Comparison of ENCODE assay signal across 8 mouse cellular contexts in genomic region chr8:104028626-104029025, GRCm38 (mm10).
DNase-seq lines count a peak whose midpoint lies in the region; ATAC-seq and TF ChIP-seq lines count a peak whose summit lies in the region.

No protein-coding gene starts in this region.

- H3K27ac ChIP-seq in embryonic facial prominence, embryonic 10.5 days (replicated peaks), result peak overlapping the region; percentile 61
- H3K27ac ChIP-seq in intestine, embryonic 16.5 days (ENCODE audit: low read length), result no peak overlapping the region
- no peak overlapping the region for H3K27ac ChIP-seq in midbrain, embryonic 11.5 days (ENCODE audit: low read depth, low read length)
- no peak overlapping the region for H3K27ac ChIP-seq in small intestine, adult 2 months (ENCODE audit: insufficient read depth, low read depth, low read length)

- peaks cover 24% of the 10 kb centered on the region for H3K4me1 ChIP-seq in embryonic facial prominence, embryonic 10.5 days
- 0 out of 2 replicates have a peak, but pooled peaks cover 2% of the 10 kb centered on the region for H3K4me1 ChIP-seq in intestine, embryonic 16.5 days (ENCODE audit: control insufficient read depth, insufficient read depth, low read length)
- H3K4me1 ChIP-seq in midbrain, embryonic 11.5 days (ENCODE audit: control insufficient read depth, insufficient read depth, low read length), result no peaks in the 10 kb centered on the region
- H3K4me1 ChIP-seq in small intestine, adult 2 months (ENCODE audit: control insufficient read depth, insufficient read depth, insufficient read length, low read length), result no peaks in the 10 kb centered on the region

- peaks cover 6% of the 10 kb centered on the region; the same call in 1 of the 2 replicates for H3K27me3 ChIP-seq in embryonic facial prominence, embryonic 10.5 days (replicated peaks; ENCODE audit: low read depth, poor library complexity, severe bottlenecking)
- no peaks in the 10 kb centered on the region for H3K27me3 ChIP-seq in intestine, embryonic 16.5 days (replicated peaks; ENCODE audit: control insufficient read depth, insufficient read depth, low read length)
- no peaks in the 10 kb centered on the region for H3K27me3 ChIP-seq in midbrain, embryonic 11.5 days (ENCODE audit: control insufficient read depth, insufficient read depth, low read length)
- H3K27me3 ChIP-seq in small intestine, adult 2 months (ENCODE audit: control insufficient read depth, insufficient read depth, low read length), result no peaks in the 10 kb centered on the region

- peak; percentile 90 for DNase-seq in adrenal gland, postnatal 25 days
- peak; percentile 92 for DNase-seq in embryonic facial prominence, embryonic 10.5 days (ENCODE audit: low spot score)
- peak; percentile 96 for DNase-seq in heart, adult 11 months
- DNase-seq in left cerebral cortex, postnatal 36 days (ENCODE audit: low spot score in 2 of 2), result peak; percentile 76 to 83
- DNase-seq in midbrain, embryonic 11.5 days (ENCODE audit: low spot score, missing footprints), result peak; percentile 99

- 0 out of 2 replicates have a peak overlapping the region, but pooled peaks have one; percentile 25 for H3K4me2 ChIP-seq in intestine, embryonic 16.5 days (ENCODE audit: low read depth, low read length)
- peak overlapping the region; percentile 32 for H3K4me2 ChIP-seq in midbrain, embryonic 11.5 days

- H3K36me3 ChIP-seq in embryonic facial prominence, embryonic 10.5 days (replicated peaks), result no peaks in the 10 kb centered on the region
- no peaks in the 10 kb centered on the region for H3K36me3 ChIP-seq in intestine, embryonic 16.5 days (ENCODE audit: control insufficient read depth, insufficient read depth, low read length)
- H3K36me3 ChIP-seq in midbrain, embryonic 11.5 days (ENCODE audit: control insufficient read depth, insufficient read depth, low read length), result no peaks in the 10 kb centered on the region
- H3K36me3 ChIP-seq in small intestine, adult 2 months (ENCODE audit: control insufficient read depth, insufficient read depth, low read length), result no peaks in the 10 kb centered on the region

- no peak overlapping the region for H3K9ac ChIP-seq in intestine, embryonic 16.5 days (ENCODE audit: low read depth, low read length)
- no peak overlapping the region for H3K9ac ChIP-seq in midbrain, embryonic 11.5 days (ENCODE audit: low read length)

- TF ChIP-seq CTCF in small intestine, adult 2 months (IDR thresholded peaks at IDR 0.05; ENCODE audit: extremely low read depth, insufficient read length, insufficient replicate concordance, low read depth, low read length), result peak; percentile 89

- peak overlapping the region; percentile 36 for H3K4me3 ChIP-seq in embryonic facial prominence, embryonic 10.5 days
- H3K4me3 ChIP-seq in intestine, embryonic 16.5 days (ENCODE audit: low read length), result no peak overlapping the region
- H3K4me3 ChIP-seq in midbrain, embryonic 11.5 days (ENCODE audit: low read depth, low read length), result no peak overlapping the region
- H3K4me3 ChIP-seq in small intestine, adult 2 months (ENCODE audit: low read depth, low read length), result no peak overlapping the region

- peak; percentile 89 for ATAC-seq in intestine, embryonic 16.5 days
- peak; percentile 90 for ATAC-seq in midbrain, embryonic 11.5 days (ENCODE audit: low FRiP score)
- no peak for ATAC-seq in erythroblast, adult 5-6 weeks (replicated peaks; ENCODE audit: low FRiP score, poor library complexity, severe bottlenecking)

- peaks cover 14% of the 10 kb centered on the region for H3K9me3 ChIP-seq in embryonic facial prominence, embryonic 10.5 days
- 0 out of 2 replicates have a peak, but pooled peaks cover 7% of the 10 kb centered on the region for H3K9me3 ChIP-seq in intestine, embryonic 16.5 days (ENCODE audit: control insufficient read depth, low read length)
- H3K9me3 ChIP-seq in midbrain, embryonic 11.5 days (ENCODE audit: control insufficient read depth, low read length), result peaks cover 3% of the 10 kb centered on the region; the same call in 1 of the 2 replicates

- 3% methylated on average over 22 of the region's 22 CpGs for WGBS in embryonic facial prominence, embryonic 10.5 days
- 4% methylated on average over 22 of the region's 22 CpGs for WGBS in intestine, embryonic 16.5 days
- WGBS in midbrain, embryonic 11.5 days, result 2% methylated on average over 22 of the region's 22 CpGs
- 10% methylated on average over 22 of the region's 22 CpGs for WGBS in small intestine, adult 2 months

- no peak for TF ChIP-seq POLR2A in small intestine, adult 2 months (IDR thresholded peaks at IDR 0.05; ENCODE audit: low read depth, low read length)

- intact Hi-C loops in left cerebral cortex, postnatal 36 days (cut with DNase I), result loop anchor here (2.0 to 10.0 kb wide), 3 partner anchors 446 to 1524 kb away; partner anchors contain the start of gene Cdh11
